Mouse (Mus musculus) large intestine, adult 2 months (tissue): ENCODE results near the gene Lmbr1l. TPM values are rescaled to one million over a fixed set of nuclear protein-coding genes. Genes with fewer than 3 reads are reported as not detected.
"Not testable (repeated sequence)": the region's sequence is repeated elsewhere in the genome, so short reads cannot be mapped to it uniquely, and the experiment has no call there.

Source experiments
- DNase-seq: peaks from one replicate; pipeline ENCODE4 v3.0.0-alpha.2; 2012; ENCODE audit warnings: low read depth, low spot score
- WGBS: fragments of 180-500 bp; shearing (Covaris S2); methylation state at CpG from one replicate; pipeline ENCODE4 v1.1.7; 2018; 5-methylcytosine and 5-hydroxymethylcytosine counted together
- polyA plus RNA-seq: library from polyadenylated mRNA; depleted of rRNA; stranded (reverse); fragments of >200 nt; gene quantifications from 2 replicates; pipeline ENCODE4 v1.2.3, GENCODE M21; 2012

Gene Lmbr1l
- polyA plus RNA-seq, 1 experiment: 65.8 TPM

DNA sequence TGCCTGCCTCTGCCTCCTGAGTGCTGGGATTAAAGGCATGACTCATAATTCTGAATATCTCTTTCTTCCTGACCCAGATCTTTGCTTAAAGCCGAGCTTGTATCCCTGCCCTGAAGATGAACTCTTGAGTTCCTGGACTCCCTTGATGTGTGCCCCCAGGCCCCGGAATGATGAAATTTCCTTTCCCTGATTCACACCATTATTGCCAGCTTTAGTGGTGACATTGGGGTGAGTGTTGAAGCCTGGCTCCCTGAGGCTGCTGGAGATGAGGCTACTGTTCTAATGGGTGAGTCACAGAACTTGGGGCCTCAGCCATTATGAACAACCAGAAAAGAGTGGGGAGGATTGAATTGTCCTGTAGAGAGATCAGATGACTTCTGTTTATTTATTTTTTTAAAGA lies 23.5 kb upstream of the Lmbr1l start:
- WGBS: 81% methylated on average over 2 of the region's 2 CpGs
- no peak for DNase-seq

DNA sequence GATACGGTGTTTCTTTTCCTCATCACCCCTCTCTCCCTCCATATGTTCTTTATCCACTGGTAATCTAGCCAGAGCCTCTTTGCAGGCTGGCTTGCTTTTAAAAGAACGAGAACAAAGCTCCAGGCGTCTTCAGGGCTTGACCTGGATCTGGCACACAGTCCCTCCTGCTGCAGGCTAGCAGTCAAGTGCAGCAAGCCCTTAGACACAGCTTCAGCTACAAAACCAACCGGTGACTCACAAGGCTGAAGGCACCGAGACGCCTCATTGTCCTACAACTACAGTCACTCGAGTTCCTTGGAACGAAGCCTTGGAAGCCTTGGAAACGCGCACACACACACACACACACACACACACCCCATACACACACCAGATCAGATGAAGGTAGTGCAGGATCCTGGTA lies 22.8 kb upstream of the Lmbr1l start:
- WGBS: 75% methylated on average over 10 of the region's 10 CpGs
- no peak for DNase-seq

DNA sequence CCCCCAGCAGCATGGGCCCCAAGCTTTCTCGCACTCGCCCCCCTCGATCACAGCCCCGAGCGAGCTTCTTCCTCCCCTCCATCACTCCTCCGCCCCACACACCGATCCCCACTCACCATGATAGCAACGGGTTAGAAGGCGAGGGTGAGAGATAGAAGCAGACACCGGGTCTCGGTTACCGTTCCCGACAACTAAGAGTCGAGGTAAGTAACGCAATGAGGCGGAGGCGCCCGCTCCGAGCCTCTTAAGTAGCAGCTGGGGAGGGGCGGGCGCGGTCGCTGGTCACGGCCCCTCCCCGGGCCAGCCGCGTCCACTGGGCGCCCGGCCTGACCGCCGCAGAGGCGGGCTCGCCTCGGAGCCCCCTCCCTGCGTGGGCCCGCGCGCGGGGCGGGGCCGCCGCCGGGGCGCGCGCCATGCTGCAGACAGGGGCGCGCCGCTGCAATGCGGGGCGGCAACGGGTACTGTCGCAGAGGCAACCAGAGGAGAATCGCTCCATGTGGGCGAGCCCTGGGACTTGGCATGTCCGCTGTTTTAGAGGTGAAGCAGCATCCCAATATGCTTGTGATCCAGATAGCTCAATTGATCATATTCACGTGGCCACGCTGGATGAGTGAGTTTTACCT lies 16.3 kb upstream of the Lmbr1l start, which contains the start of gene Tuba1b:
Gene Tuba1b (minus strand): TSS at position 349 of the 623 bp plus-strand sequence.
- WGBS: under 1% methylated on average over 57 of the region's 58 CpGs
- DNase-seq: no peak

DNA sequence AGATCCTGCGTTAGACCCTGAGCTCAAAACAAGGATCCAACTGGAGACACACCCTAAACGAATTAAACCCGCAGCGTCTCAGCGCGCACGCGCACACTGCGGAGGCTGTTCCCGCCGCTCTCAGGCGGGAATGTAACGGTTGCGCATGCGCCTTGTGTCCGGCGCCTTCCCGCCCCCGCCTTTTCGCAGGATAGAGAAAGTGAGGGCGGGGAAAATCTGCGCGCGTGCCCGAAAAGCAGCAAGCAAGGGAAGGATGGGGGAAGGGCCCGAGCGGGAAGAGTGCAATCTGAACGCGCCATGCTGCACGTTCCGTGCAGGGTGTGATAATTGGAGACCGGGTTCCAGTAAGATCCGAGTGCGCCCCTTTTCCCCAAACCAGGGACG lies 15.8 kb upstream of the Lmbr1l start:
- DNase-seq: peak; percentile 86
- WGBS: under 1% methylated on average over 35 of the region's 35 CpGs

DNA sequence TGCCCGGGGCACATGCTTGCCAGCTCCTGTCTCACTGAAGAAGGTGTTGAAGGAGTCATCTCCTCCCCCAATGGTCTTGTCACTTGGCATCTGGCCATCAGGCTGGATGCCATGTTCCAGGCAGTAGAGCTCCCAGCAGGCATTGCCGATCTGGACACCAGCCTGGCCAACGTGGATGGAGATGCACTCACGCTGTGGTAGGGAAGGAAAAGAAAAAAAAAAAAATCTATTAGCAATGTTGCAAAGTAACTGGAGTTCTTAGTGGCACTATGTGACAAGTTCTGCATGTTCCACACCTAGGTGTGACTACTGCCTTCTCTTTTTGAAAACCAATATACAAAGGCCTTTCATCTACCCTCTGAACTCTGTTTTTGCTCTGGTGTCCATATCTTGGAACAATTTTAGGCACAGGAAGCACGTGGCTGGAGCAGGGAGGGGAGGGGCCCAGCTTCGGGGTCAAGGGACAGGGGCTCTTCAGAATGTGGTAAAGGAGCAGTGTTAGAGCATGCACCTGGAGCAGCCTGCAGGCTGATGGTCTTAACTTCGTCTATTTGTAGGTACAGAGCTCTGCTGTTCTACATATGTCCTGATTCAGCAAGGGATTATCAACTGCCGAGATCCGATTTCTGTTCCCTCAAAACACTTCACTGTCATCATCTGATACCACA lies 15.1 kb upstream of the Lmbr1l start:
- WGBS: under 1% methylated on average over 8 of the region's 9 CpGs
- DNase-seq: not testable (repeated sequence)

DNA sequence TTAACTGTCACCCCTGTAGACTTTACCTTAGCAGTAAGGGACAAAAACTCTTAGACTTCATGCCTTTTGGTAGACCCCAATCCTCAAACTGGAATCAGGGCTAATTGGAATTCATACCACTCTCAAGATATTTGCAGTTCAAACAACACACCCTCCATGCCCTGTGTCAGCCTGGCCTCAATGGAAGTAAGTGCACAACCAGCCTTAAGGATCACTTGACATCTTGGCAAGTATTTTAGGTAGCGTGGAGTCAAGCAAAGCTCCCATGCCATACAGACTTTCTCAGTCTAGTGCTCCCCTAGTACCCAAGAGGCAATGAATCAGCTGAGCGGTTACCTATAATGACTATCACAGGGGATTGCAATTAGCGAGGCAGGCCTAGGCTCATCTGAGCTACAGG lies 13.0 kb upstream of the Lmbr1l start:
- no peak for DNase-seq
- WGBS: 78% methylated on average over 3 of the region's 3 CpGs

DNA sequence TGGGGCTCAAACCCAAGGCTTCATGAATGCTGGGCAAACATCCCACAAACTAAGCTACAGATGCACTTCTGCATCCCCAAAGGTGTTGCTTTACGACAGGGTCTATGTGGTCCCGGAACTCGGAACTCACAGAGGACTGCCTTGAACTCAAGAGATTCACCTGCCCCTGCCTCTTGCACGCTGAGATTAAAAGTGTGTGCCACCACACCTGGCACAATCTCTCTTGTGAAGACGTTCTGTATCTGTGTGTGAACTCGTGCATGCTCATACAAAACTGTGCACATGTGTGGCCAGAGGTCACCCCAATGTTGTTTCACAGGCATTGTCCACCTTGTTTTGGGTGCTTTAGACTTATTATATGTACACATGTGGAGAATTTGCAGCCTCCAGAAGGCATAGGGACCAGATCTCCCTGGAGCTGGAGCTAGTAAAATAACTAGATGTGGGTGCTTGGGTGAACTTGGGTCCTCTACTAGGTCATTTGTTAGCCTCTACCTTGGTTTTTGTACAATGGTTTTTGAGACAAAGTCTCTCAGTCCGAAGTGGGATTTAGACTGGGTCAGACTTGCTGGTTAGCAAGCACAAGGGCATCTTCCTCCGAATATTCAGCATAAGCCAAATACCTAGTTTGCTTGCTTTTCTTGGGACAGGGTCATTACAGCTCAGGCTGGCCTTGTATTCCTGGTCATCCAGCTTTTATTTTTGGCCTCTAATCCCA lies 12.1 kb upstream of the Lmbr1l start:
- WGBS: 39% methylated on average over 8 of the region's 8 CpGs

DNA sequence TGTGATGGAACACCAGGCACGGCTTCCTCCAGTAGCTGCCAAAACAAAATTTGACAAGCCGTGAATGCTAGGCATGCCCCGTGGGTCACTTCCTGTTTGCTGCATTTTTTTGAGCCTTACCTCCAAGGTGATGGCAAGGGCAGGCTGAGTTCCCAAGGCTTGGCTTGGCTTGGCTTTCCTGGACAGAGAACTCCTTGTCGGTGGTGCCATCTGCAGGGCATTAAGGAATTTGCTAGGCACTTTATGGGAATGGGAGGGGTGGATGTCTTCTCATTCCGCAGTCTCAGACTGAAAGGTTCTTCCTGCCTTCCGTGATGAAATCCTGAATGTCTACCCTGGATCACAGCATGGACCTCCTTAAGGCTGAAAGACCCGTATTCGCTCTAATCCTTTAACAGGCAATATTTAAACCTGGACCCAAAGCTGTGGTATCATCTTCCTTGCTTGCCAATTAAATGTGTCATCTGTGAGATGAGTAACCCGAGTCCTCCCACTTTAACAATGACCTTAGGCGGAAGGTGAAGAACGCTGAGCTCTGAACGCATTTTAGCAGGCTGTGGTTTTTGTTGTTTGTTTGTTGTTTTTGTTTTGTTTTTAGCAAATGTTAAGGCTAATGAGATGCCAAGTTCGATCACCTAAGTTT lies 10.7 kb upstream of the Lmbr1l start:
- WGBS: 11% methylated on average over 13 of the region's 13 CpGs
- DNase-seq: peak; percentile 81

More for the DNA sequence above, 12.1 kb upstream of the Lmbr1l start:
- no peak for DNase-seq

DNA sequence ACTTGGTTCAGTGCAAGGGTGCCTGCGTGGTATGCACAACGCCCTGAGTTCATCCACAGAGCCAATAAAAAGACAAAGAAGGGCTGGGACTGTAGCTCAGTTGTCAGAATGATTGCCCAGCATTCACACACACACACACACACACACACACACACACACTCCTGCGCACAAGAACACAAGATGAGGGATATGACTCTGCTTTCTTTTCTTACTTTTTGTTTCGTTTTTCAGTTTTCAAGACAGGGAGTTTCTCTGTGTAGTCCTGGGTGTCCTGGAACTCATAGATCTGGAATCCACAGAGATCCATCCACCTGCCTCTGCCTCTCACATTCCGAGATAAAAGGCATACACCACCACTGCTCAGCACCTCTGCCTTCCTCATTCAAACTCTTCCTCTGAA lies 9.5 kb upstream of the Lmbr1l start:
- no peak for DNase-seq
- 44% methylated on average over 5 of the region's 5 CpGs for WGBS

DNA sequence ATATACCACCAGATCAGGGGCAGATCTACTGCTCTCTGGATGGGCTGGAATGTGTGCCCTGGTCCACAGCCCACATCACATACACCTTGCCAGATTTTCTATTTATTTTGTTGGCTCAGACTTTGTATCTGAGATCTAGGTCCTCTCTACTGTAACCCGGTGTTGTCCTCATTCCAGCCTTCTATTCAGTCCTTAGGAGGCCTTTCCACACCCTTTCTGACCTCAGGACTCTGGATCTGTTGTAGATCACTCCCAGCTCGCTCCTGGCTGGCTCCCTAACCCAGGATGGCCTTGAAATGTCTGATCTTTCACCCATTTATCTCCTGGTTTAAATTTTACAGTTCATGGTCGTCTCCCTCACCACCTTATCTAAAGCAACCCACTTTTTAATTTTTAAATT lies 6.7 kb upstream of the Lmbr1l start:
- no peak for DNase-seq
- WGBS: 49% methylated on average over 3 of the region's 3 CpGs

DNA sequence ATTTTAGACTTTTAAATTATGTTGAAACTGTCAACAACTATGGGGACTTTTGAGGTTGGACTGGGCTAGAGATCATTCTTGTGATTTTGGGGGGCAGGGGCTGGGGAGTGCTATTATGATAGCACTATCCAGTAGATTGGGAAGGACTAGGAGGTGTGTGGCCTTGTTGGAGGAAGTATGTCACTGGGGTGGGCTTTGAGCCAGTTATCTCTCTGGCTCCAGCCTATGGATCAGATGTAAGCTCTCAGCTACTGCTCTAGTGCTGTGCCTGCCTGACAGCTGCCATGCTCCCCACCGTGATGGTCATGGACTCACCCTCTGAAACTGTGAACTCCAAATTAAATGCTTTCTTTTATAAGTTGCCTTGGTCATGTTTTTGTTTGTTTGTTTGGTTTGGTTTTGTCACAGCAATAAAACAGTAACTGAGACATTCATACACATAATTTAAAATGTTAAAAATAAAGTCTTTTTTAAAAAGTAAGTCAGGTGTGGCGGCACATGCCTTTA lies 5.1 kb upstream of the Lmbr1l start:
- WGBS: 72% methylated on average over 2 of the region's 2 CpGs
- no peak for DNase-seq

DNA sequence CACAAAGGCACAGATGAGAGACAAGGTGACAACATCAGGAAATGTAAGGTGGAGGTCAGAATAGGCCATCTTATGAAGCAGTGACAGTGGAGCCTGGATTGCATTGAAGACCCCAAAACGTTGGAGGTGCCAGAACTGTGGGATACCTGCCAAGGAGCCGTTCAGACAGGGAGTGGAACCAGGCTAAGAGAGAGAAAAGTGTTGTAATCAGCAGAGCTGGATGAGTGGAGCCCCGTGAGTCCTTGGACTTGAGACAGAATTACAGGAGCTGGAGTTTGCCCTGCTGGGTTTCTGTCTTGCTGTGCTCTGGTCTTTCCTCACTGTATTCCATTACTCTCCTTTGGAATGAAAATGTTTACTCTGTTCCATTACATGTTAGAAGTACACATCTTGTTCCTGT lies 4.5 kb upstream of the Lmbr1l start:
- DNase-seq: no peak
- 20% methylated on average over 3 of the region's 3 CpGs for WGBS

DNA sequence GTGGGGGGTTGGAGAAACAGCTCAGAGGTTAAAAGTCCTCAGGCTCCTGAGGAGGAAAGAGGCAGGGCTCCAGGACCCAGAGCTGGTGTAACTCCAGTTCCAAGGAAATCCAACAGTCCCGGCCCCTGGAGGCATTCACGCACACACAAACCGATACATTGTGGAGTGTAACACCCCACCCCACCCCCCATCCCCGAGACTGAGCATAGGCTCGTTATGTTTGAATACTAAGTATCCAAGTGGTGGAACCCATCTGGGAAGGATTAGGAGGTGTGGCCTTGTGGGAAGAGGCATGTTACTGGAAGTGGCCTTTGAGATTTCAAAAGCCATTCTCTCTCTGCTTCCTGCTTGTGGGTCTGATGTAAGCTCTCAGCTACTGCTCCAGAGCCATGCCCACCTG lies 3.5 kb upstream of the Lmbr1l start:
- DNase-seq: no peak
- 90% methylated on average over 5 of the region's 5 CpGs for WGBS

DNA sequence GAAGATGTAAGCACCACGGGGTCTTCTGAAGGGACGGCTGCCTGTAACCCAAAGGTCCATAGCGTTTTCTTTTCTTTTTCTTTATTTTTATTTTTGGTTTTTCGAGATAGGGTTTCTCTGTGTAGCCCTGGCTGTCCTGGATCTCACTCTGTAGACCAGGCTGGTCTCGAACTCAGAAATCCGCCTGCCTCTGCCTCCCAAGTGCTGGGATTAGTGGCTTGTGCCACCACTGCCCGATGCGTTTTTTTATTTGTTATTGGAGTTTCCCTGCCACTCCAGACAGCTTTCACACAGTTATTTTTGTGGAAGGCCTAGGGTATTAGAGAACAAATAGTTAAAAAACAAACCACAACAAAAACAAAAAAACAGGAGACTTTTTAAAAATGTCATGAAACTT lies 466 bp upstream of the Lmbr1l start:
- DNase-seq: not testable (repeated sequence)
- 7% methylated on average over 8 of the region's 8 CpGs for WGBS

DNA sequence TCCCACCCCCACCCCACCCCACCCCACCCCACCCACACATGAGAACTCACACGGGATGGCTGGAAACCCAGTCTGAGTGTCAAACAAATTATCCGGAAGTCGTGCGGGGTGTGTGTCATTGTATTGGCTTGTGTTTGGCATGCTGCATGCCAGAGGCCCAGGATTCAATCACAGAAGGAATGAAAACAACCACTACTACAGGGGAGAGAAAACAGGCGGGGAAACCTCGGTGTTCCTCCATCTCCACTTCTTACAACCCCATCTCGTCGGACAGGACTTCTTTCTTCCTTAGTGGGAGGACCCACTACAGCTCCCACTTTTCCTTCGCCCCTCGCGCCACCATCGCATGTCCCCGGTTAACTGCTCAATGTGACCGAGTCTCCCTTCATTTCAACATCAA lies 940 bp downstream of the Lmbr1l start:
- DNase-seq: no peak
- WGBS: 2% methylated on average over 14 of the region's 14 CpGs

DNA sequence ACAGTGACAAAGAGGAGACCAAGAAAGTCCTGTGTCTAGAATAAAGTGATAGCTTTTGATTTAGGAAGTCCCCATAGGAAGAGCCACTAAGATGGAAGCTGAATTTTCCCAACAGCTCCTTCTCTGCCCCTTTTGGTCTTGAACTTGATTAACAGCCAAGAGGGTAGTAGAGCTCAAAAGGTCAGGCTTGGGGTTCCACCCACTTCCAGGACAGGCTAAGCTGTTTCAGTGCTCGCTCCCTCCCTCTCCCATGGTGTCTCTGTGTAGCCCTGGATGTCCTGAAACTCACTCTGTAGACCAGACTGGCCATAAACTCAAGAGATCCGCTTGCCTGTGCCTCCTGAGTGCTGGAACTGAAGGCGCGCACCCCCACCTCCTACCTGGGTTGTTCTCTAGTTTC lies 2.0 kb downstream of the Lmbr1l start:
- no peak for DNase-seq
- 91% methylated on average over 4 of the region's 4 CpGs for WGBS

DNA sequence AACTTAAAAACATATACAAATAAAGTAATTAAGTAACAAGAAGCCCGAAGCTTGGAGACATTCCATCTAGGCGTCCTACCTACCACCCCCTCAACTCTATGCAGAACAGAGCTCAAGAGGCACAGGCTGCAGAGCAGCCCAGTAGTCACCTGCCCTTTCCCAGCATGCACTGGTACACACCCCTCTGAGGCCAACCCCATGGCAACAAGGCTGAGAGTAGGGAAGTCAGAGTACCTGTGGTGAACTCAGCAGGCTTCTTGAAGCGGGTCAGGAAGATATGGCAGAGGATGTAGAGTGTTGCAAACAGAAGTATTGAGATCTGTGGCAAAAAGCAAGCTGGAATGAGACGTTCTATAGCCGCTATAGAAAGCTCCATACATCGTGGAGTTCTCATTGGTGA lies 3.1 kb downstream of the Lmbr1l start:
- 93% methylated on average over 6 of the region's 6 CpGs for WGBS
- no peak for DNase-seq

DNA sequence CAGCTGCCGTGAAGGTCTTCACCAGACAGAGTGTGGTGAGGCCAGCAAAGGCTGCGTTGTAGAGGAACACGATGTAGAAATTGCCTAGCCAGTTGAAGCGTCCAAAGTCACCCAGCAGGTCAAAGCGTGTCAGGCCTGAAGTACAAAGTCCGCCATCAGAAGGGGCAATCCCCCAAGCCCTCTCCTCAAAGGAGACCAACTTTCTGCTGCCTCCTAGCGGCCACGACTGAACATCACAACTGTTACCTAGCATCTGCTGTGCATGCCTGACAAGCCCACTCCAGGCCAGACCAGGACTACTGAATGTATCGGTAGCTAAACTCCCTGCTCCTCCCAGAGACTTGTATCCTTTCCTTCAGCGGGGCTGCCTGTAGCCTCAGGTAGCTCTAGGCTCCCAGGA lies 13.3 kb downstream of the Lmbr1l start:
- 51% methylated on average over 10 of the region's 10 CpGs for WGBS
- no peak for DNase-seq

DNA sequence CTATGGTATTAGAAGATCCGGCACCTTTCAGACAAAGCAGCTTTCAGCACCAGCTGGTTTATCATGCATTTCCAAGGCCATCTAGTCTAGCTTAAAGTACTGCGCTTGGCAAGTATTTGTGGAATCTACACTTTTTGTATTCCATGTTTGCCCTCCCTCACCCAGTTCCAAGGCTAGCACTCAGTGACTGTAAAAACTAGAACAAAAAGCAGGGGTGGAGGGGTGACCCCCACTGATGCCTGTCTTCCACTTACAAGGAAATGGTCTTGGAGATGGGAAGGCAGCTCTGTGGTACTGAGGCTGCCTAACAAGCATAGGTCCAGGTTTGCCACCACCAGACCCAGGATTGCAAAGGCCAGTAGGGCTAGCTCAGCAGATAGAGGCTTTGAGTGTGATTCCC lies 15.4 kb downstream of the Lmbr1l start:
- DNase-seq: no peak
- WGBS: 88% methylated on average over 2 of the region's 2 CpGs

DNA sequence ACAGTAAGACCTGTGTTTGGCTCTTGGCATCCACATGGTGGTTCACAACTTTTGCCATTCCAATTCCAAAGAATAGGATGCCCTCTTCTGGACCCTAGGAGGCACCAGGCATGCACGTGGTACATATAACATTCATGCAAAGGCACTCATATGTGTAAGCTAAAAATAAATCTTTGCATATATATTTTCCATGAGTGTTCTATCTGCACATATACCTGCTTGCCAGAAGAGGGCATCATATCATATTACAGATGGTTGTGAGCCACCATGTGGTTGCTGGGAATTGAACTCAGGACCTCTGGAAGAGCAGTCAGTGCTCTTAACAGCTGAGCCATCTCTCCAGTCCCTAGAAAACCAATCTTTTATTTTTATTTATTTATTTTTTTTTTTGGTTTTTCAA lies 16.5 kb downstream of the Lmbr1l start:
- WGBS: 45% methylated on average over 1 of the region's 1 CpGs
- DNase-seq: no peak
